Mouse (Mus musculus) CD4-positive naive resting alpha-beta T cell, adult 76 days (primary cell): ENCODE results near the gene Gm11111. TPM values are rescaled to one million over a fixed set of nuclear protein-coding genes. Genes with fewer than 3 reads are reported as not detected.

Experiments used
- total RNA-seq: library from RNA; stranded (reverse); gene quantifications from one replicate; pipeline ENCODE4 v1.2.4, GENCODE M21; 2023

Gene Gm11111
- not detected for total RNA-seq

GRCm38 (mm10) chr5:98552395-98552794, at the start of gene Gm11111:
TSS of gene Gm11111 (plus strand) at chr5:98552695.

Other genes starting within 250 kb of the Gm11111 start
- gene Cfap299, start 223.4 kb upstream of the Gm11111 start, total RNA-seq = not detected